Mouse (Mus musculus) telencephalon, adult 2 months (tissue): Measurements from ENCODE around the gene Gm20388.

Experiments used
- DNase-seq: peaks from one replicate; pipeline ENCODE4 v3.0.0-alpha.2; 2011; ENCODE audit warnings: low read depth, low spot score

Gene Gm20388

DNA sequence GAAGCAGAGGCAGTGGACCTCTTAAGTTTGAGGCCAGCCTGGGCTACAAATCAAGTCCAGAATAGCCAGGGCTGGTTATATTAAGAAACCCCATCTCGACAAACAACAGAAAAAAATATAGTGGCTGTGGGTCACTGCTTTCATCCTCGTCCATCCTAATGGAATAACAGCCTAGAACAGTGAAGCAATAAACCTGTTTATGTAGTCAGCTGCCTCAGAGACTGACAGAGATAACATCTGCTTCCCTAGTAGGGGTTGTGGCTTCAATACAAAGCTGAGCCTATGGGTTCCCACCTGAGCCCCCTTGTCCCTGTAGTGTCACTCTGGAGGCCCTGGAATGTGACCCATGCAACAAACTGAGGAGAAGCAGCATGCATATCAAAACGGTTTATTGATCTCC lies 2663.6 kb downstream of the Gm20388 start:
- no peak for DNase-seq

DNA sequence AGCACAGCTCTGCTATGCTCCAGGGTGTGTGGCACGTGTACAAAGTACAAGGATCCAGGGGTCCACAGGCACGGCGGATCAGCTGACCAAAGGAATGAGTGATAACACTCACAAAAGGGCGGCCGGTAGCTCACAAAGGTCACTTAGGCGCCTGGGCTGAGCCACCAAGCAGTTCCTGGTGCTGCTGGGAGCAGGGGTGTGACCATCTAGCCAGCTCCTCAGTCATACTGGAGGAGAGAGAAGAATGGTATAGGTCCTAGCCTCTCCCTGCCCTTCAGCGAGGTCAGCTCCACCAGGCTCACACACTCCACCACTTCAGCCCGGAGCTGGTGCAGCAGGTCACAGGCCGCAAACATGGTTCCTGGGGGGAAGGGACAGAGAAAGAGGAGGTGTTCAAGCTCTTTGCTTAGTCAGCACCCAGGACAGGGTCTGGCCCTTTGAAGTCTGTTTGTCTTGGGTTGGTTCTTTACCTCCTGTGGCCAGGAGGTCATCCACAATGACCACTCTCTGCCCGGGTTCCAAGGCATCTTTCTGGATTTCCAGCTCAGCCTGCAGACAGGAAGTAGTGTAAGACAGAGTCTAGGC lies 2664.1 kb downstream of the Gm20388 start:
- DNase-seq: no peak

- no peak for DNase-seq
These were observed 2664.6 kb downstream of the Gm20388 start for GRCm38 (mm10) chr8:122575286-122575685.

- DNase-seq: no peak
These were observed 2665.3 kb downstream of the Gm20388 start for GRCm38 (mm10) chr8:122575735-122576647.

GRCm38 (mm10) chr8:122576648-122577022 lies 2666.0 kb downstream of the Gm20388 start, which contains the start of gene Aprt:
Aprt (minus strand) TSS chr8:122576909.
- DNase-seq: peak; percentile 87

GRCm38 (mm10) chr8:122577116-122577515 lies 2666.5 kb downstream of the Gm20388 start:
- DNase-seq: no peak

GRCm38 (mm10) chr8:122579196-122579595 lies 2668.6 kb downstream of the Gm20388 start:
- no peak for DNase-seq

- no peak for DNase-seq
These were observed 2670.3 kb downstream of the Gm20388 start for GRCm38 (mm10) chr8:122580926-122581325.

DNA sequence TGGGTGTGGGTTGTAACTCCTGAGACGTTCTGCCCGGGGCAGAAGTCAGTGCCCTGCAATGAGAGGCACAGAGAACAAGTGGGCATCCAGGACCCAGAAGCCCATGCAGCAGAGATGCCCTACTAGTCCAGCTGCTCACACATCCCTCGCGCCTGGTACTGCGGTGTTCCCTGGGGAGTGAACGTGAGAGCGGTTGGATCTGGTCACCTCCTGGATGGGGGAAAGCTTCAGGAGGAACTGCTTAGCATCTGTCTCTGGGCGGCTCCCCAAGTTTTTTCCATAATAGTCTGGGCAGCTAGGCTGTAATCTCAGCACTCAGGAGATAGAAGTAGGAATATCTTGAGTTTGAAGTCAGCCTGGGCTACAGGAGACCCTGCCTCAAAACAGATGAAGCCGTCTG lies 2674.3 kb downstream of the Gm20388 start:
- no peak for DNase-seq

DNA sequence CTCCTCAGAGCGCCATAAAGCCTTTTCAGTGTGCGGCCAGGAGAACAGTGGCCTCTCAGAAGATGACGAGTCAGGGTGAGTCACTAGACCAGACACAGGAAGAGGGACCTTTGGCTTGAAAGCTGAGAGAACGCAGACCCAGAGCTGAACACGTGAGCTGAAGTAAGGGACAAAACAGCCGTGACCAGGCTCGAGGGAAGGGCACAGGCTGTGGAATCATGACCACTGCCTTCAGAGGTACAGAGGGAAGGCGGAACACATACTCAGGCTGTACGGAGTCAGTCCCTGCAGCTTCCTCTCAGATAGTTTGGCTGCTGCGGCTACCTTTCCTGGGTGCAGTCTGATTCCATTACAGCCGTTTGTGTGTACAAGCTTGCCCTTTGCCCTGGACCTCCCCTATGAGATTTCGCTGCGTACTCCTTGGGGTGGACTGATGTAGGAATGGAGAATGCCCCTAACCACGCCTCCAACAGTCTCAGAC lies 2674.8 kb downstream of the Gm20388 start:
- DNase-seq: no peak

DNA sequence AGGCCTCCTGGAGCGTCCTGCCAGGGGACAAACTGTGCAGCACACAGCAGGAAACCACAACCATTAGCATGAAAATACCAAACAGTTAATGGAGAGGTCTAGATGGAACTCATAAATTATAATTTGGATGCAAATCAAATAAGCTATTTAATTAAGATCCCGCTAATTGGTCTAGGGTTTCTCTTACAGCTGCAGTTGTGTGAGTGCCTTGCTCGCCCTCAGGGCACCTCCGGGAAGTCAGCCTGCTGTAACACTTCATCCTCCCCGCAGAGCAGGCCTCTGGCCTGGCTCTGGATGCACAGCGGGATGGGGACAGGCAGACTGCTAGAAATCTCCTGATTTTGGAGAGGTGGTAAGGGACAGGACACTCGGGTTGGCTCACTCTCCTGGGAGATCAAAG lies 2675.5 kb downstream of the Gm20388 start:
- no peak for DNase-seq

GRCm38 (mm10) chr8:122586749-122587148 lies 2676.1 kb downstream of the Gm20388 start:
- DNase-seq: no peak

GRCm38 (mm10) chr8:122593240-122593639 lies 2682.6 kb downstream of the Gm20388 start:
- no peak for DNase-seq

- DNase-seq: no peak
These were observed 2683.3 kb downstream of the Gm20388 start for GRCm38 (mm10) chr8:122593783-122594507.

DNA sequence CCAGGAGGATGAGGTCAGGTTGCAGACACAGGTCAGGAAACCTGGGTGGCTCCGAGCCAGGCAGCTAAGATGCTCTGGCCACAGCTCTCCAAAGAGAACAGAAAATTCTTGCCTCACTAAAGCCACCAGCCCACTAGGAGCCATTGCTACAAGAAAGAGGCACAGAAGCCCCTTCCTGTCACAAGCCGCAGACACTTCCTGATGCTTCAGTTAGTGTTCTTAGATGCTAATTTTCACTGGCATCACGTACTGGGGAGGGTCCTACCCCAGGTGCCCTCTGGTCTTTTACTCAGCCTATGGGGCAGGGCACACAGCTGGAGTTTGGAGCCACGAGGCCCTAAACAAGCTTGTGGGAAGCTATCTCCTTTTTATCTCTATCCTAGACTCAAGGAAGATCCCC lies 2685.4 kb downstream of the Gm20388 start:
- DNase-seq: no peak

GRCm38 (mm10) chr8:122600666-122601065 lies 2690.0 kb downstream of the Gm20388 start:
- no peak for DNase-seq

DNA sequence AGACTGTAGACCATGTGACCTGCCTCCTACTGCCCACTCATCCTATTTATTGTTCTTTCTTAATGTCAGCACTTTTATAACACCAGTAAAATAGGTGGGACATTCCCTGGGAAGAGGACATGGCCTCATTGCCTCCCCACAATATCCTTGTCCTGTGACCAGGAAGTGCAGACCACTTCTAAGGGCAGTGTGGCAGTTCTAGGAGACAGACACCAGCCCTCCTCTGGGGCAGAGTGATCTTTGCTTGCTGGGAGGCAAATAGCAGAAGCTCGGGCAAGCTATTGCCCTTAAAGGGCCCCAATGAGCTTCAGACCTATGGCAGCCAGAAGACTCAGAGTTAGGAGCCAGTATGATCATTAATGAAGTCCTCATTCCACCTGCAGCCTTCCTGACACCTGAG lies 2694.0 kb downstream of the Gm20388 start:
- no peak for DNase-seq

DNA sequence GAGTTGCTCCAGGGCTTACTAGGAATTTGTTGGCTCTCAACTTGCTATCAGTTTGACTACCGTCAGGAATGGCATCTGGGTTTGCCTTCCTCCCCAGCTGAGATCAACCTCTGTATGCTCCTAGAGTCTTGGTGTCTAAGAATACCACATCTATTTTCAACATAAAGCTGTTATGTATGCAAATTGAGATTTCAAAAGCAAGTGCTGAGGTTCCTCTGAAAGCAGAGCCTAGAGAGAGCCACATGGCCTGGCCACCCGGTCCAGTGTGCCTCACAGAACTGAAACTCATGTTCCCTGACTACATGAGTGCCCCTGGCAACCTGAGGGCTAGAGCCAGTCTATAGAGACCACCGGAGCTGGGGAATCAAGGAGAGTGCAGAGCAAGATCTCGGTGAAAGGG lies 2694.7 kb downstream of the Gm20388 start:
- DNase-seq: peak; percentile 28

DNA sequence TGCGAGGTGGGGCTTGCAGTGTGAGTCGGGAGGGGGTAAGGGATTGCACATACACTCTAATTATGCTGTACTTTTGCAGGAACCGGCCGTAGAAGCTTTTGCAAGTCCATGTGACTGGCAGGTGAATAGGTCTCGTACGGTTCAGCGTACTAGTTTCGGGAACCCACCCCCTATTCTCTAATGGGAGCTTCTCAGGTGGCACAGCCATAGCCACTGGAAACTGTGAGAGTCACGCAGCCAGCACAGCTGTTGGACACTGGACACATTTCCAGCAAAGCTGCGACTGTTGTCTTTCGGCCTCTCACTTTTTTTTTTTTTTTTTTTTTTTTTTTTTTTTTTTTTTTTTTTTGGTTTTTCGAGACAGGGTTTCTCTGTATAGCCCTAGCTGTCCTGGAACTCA lies 2696.2 kb downstream of the Gm20388 start:
- DNase-seq: no peak

DNA sequence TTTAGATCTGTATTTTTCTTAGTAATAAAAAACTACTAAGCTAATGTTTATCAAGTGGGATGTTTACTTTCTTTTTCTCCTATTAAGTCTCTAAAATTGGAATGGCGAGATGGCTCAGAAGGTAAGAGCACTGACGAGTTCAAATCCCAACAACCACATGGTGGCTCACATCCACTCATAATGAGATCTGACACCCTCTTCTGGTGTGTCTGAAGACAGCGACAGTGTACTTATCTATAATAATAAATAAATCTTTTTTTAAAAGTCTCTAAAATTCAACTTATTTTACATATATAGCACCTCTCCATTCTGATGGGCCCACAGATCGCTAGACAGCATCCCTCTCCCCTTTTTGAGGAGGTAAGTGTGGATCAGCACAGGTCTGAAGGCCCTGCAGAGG lies 2699.6 kb downstream of the Gm20388 start:
- DNase-seq: no peak

DNA sequence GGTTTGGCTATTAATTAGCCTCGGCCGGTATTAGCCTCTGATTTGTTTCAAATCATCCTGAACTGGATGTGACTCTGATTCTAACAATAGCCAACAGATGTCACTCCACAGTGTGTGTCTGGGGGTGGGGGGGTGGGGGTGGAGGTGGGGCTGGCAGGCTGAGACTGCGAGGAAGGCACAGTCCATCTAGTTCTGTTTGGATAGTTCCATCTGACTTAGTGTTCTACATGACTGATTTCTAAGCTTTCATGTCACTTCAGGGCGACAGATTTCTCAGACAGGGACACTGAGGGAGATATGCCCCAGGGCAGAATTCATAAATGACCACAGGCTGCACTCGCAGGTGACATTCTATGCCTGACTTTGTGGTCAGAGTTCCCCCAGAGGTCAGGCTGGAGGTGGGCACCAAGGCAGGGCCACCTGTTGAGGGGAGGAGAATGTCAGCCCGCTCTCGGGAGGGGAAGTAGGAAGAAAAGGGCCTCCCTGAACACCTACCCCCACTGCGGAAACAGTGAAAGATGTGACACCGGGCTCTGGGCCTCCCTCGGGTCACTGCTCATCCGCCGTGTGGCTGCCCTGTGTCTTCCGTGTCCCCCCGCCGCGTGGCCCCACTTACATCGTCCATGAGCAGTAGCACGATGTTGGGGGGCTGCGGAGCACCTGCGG lies 2700.1 kb downstream of the Gm20388 start:
- DNase-seq: no peak
